Mouse (Mus musculus) stomach, embryonic 16.5 days (tissue): Measurements from ENCODE around the gene Cbx8. TPM values are rescaled to one million over a fixed set of nuclear protein-coding genes. Genes with fewer than 3 reads are reported as not detected.

Source experiments
- ATAC-seq: fragments of 200-750 bp; cut with Nextera tagmentation; 2 replicates; pipeline ENCODE4 v1.8.0; 2017; ENCODE audit warnings: moderate number of reproducible peaks, moderate TSS enrichment; ENCODE audit not compliant: insufficient read depth, low FRiP score
- H3K27ac ChIP-seq: fragments of 300-500 bp; sonication (generic); 2 replicates; pipeline ENCODE4 v1.5.1; 2014; ENCODE audit warnings: low read length
- H3K27me3 ChIP-seq: fragments of 300-500 bp; sonication (generic); 2 replicates; pipeline ENCODE4 v1.6.1; 2014; ENCODE audit warnings: low read length, control low read depth, mixed read lengths; ENCODE audit not compliant: control insufficient read depth, insufficient read depth
- H3K36me3 ChIP-seq: fragments of 300-500 bp; sonication (generic); 2 replicates; pipeline ENCODE4 v1.6.1; 2014; ENCODE audit warnings: low read length; ENCODE audit not compliant: control insufficient read depth, insufficient read depth
- H3K4me1 ChIP-seq: fragments of 300-500 bp; sonication (generic); 2 replicates; pipeline ENCODE4 v1.6.1; 2014; ENCODE audit warnings: low read length, control low read depth, mixed read lengths; ENCODE audit not compliant: control insufficient read depth, insufficient read depth
- H3K4me2 ChIP-seq: fragments of 300-500 bp; sonication (generic); 2 replicates; pipeline ENCODE4 v1.6.1; 2014; ENCODE audit warnings: low read depth, low read length, mixed read lengths
- H3K4me3 ChIP-seq: fragments of 300-500 bp; sonication (generic); replicated peaks from 2 replicates; pipeline ENCODE4 v1.5.1; 2014; ENCODE audit warnings: mild to moderate bottlenecking, low read length
- H3K9ac ChIP-seq: fragments of 300-500 bp; sonication (generic); 2 replicates; pipeline ENCODE4 v1.6.1; 2014; ENCODE audit warnings: low read length
- H3K9me3 ChIP-seq: fragments of 300-500 bp; sonication (generic); replicated peaks from 2 replicates; pipeline ENCODE4 v1.6.1; 2016; ENCODE audit warnings: low read length, control low read depth; ENCODE audit not compliant: control insufficient read depth
- WGBS: fragments of 180-500 bp; shearing (Covaris S2); extraction: QIAGEN DNeasy Blood & Tissue Kit; methylation state at CpG from one replicate; pipeline ENCODE4 v1.1.7; 2014; 5-methylcytosine and 5-hydroxymethylcytosine counted together
- polyA plus RNA-seq: library from polyadenylated mRNA; unstranded; fragments of >200 nt; fragmentation: Nextera tagmentation; extraction: Ambion mirVana; gene quantifications from 2 replicates; pipeline ENCODE4 v1.2.1, GENCODE M21; 2015

The Cbx8 gene
- polyA plus RNA-seq, 1 experiment from 2014 or later: 6.4 TPM

DNA sequence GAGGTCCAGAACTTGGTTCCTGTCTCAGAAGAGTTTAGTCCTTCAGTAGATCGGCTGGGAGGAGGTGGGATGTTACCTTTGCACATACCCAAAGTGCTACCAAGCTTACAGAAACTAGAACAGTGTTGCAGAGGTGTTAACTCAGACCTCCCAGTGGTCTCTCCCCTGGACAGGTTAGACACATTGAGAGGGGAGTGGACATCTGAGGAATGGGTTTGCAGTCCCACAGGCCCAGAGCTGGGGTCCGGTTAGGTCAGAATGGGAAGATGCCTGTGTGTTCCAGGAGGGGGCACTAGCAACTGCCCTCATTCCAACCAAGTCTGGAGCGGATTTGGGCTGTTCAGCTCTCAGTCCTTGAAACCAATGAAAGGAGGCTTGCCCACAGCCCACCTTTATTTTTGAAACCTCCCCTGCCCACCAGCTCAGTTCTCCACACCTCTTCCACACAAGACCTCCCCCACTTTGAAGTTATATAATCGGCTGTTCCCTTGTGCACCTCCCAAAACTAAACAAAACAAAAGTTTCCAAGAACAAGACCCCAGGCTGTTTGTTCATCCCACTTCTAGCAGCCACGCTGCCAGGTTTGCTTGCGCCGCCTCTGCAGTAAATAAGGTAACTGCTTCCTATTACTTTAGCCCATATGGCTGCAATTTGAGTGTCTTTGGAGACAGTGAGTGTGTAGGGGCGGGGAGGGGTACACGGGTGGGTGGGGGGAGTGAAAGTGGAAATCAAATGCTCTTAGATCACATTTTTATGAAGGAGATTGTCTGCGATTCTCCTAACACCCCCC, 3.2 kb upstream of the Cbx8 start:
- Histone ChIP-seq H3K27me3 (peaks cover 75% of the 10 kb centered on the region), H3K4me1 (peaks cover 50% of the 10 kb centered on the region), H3K9me3 (no peaks in the 10 kb centered on the region), H3K9ac (no peak overlapping the region), H3K36me3 (no peaks in the 10 kb centered on the region), H3K4me3 (no peak overlapping the region), H3K27ac (no peak overlapping the region), H3K4me2 (no peak overlapping the region)
- 7% methylated on average over 10 of the region's 10 CpGs for WGBS
- ATAC-seq: no peak

DNA sequence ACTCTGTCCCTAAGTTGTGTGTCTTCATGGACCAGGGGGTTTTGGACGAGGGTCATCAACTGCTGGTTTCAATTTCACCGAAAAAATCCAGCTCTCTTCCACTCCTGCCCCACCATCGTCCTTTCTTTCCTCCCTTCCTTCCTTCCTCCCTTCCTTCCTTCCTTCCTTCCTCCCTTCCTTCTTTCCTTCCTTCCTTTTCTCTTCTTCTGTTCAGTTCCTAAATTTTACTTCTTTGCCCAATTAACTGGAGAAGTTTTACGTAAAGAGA, 2.4 kb upstream of the Cbx8 start:
- 8% methylated on average over 4 of the region's 4 CpGs for WGBS
- H3K9me3 ChIP-seq: no peaks in the 10 kb centered on the region
- H3K4me2 ChIP-seq: no peak overlapping the region
- no peak overlapping the region for H3K9ac ChIP-seq
- peaks cover 75% of the 10 kb centered on the region for H3K27me3 ChIP-seq
- H3K4me3 ChIP-seq: no peak overlapping the region
- H3K27ac ChIP-seq: no peak overlapping the region
- no peaks in the 10 kb centered on the region for H3K36me3 ChIP-seq
- peaks cover 50% of the 10 kb centered on the region for H3K4me1 ChIP-seq
- no peak for ATAC-seq

DNA sequence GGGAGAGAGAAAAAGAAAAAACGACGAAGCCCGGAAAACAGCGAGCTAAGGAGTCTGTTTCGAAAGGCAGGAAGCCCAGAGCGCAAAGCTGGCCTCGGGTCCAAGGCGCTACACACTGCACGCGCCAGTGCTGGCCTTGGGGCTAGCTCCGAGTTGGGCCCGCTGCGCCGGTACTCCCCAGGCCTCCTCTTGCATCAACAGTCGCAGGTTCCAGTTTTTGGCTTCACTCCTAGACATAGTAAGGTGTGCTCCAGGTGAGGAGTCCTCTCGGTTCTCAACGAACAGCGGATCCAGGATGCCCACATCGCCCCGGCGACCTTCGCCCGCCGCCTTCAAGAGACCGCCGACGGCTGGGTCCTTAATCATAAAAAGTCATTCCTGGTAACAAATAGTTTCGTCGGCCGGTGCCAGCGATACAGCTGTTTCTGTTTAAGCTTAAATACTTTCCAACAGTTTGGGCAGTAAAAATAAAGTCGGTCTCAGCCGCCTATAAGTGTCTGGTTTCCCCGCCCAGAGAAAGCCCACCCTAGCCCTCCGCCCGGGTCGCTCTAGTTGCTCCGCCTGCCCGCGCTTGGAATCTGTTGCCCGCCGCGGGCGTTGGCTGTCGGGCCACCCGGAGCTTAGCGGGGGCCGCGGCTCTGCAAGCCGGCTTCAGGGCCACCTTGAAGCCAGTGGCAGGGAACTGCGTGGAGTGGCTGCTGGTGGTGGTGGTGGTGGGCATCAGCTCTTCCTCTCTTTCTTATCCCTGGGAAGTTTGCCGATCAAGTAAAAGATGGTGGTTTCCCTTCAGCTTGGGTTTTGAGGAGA, 1.9 kb upstream of the Cbx8 start:
- H3K4me1 ChIP-seq: peaks cover 55% of the 10 kb centered on the region
- no peak overlapping the region; the same call in 1 of the 2 replicates for H3K4me3 ChIP-seq
- H3K36me3 ChIP-seq: no peaks in the 10 kb centered on the region
- peak overlapping the region; percentile 19; the same call in 1 of the 2 replicates for H3K4me2 ChIP-seq
- WGBS: 1% methylated on average over 52 of the region's 52 CpGs
- H3K9ac ChIP-seq: 0 out of 2 replicates have a peak overlapping the region, but pooled peaks have one; percentile 5
- no peak overlapping the region for H3K27ac ChIP-seq
- no peaks in the 10 kb centered on the region for H3K9me3 ChIP-seq
- ATAC-seq: no peak
- H3K27me3 ChIP-seq: peaks cover 75% of the 10 kb centered on the region

GRCm38 (mm10) chr11:119041750-119042465, 1.1 kb upstream of the Cbx8 start:
- H3K9ac ChIP-seq: peak overlapping the region; percentile 74
- no peaks in the 10 kb centered on the region for H3K9me3 ChIP-seq
- peaks cover 74% of the 10 kb centered on the region for H3K27me3 ChIP-seq
- H3K27ac ChIP-seq: no peak overlapping the region
- peak overlapping the region; percentile 96 for H3K4me2 ChIP-seq
- no peak for ATAC-seq
- H3K4me3 ChIP-seq: peak overlapping the region; percentile 66
- no peaks in the 10 kb centered on the region for H3K36me3 ChIP-seq
- WGBS: under 1% methylated on average over 31 of the region's 31 CpGs
- H3K4me1 ChIP-seq: peaks cover 56% of the 10 kb centered on the region

- H3K27me3 ChIP-seq: peaks cover 72% of the 10 kb centered on the region
- no peaks in the 10 kb centered on the region for H3K9me3 ChIP-seq
- peak; percentile 42 for ATAC-seq
- peak overlapping the region; percentile 74 for H3K9ac ChIP-seq
- peak overlapping the region; percentile 96 for H3K4me2 ChIP-seq
- H3K4me1 ChIP-seq: peaks cover 50% of the 10 kb centered on the region
- whole genome bisulfite sequencing: under 1% methylated on average over 31 of the region's 31 CpGs
- peak overlapping the region; percentile 66 for H3K4me3 ChIP-seq
- H3K36me3 ChIP-seq: no peaks in the 10 kb centered on the region
- no peak overlapping the region for H3K27ac ChIP-seq
Observed at GRCm38 (mm10) chr11:119041325-119041716, 552 bp upstream of the Cbx8 start.

DNA sequence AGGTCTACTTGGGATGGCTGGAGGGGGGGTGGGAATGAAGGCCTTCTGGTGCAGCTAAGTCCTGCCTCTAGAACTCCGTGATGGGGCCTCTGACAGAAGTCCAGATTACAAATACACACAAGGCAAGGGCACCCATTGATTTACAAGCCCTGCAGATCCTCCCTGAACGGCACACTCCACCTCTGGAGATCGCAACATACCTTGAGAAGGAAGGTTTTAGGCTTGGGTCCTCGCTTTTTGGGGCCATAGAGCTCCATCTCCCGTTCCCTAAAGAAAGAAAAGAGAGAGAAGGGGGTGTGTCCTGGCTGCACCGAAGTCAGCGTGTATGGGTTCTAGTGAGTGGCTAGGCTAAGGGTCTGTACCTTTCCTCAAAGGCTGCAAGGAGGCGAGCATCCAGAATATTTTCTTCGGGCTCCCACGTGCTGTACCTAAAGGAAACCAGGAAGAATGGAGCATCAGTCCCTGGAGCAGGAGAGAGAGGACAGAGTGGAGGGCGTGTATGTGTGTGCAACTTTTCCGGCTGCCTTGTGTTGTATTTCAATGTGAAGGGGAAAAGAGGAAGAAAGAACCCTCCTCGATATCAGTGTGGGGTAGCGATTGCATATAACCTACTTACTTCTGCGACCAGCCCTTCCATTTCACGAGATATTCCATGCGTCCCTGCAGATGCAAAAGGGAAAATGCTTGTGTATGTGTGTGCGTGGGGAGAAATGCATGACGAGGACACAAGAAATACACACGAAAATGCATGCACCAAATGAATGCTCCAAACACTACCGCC, 847 bp downstream of the Cbx8 start:
- Histone ChIP-seq H3K9me3 (no peaks in the 10 kb centered on the region), H3K4me3 (peak overlapping the region; percentile 72), H3K4me1 (peaks cover 45% of the 10 kb centered on the region), H3K36me3 (no peaks in the 10 kb centered on the region), H3K27ac (peak overlapping the region; percentile 70; the same call in 1 of the 2 replicates), H3K27me3 (peaks cover 72% of the 10 kb centered on the region), H3K4me2 (peak overlapping the region; percentile 89), H3K9ac (peak overlapping the region; percentile 84)
- 18% methylated on average over 21 of the region's 21 CpGs for WGBS
- ATAC-seq: no peak

DNA sequence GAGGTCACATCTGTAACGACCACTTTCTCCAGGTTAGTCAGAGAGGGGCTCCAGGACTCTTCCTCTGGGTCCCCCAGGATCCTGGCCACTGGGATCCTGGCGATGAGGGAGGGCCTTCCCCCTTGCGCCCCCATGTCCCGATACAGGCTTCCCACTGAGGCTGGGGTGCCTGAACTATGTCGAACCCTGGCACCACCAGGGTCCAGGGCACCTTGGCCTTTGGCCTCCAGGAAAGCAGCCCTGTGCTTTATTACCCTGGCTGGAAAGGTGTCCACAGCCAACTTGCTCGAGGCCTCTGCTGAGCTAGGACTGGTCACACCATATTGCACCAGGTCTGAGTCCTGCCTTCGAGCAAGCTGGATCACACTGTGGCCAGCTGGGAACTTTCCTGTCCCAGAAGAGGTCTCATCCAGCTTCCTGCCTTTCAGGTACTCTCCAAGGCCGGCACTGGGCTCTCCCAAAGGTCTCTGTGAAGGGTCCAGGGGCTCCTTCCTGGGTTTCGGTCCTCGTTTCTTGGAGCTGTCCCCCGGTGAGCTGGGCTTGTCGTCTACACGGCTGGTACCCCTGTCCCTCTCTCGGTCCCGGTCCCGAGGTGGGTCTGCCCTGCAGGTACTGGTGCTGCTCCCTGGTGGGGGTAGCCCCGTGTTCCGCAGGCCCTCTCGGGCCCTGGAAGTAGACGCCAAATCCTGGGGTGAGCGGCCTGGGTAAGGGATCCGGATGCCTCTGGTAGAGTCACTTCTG, 1.9 kb downstream of the Cbx8 start:
- no peak overlapping the region for H3K27ac ChIP-seq
- H3K4me1 ChIP-seq: peaks cover 39% of the 10 kb centered on the region
- no peak overlapping the region for H3K4me3 ChIP-seq
- no peak overlapping the region for H3K9ac ChIP-seq
- no peaks in the 10 kb centered on the region for H3K9me3 ChIP-seq
- ATAC-seq: no peak
- 69% methylated on average over 22 of the region's 22 CpGs for WGBS
- no peak overlapping the region for H3K4me2 ChIP-seq
- H3K36me3 ChIP-seq: no peaks in the 10 kb centered on the region
- H3K27me3 ChIP-seq: peaks cover 72% of the 10 kb centered on the region

GRCm38 (mm10) chr11:119037780-119038401, 2.9 kb downstream of the Cbx8 start:
- WGBS: 33% methylated on average over 18 of the region's 18 CpGs
- H3K4me3 ChIP-seq: peak overlapping the region; percentile 50
- peaks cover 64% of the 10 kb centered on the region for H3K27me3 ChIP-seq
- H3K4me2 ChIP-seq: peak overlapping the region; percentile 61
- no peaks in the 10 kb centered on the region for H3K9me3 ChIP-seq
- no peak for ATAC-seq
- H3K27ac ChIP-seq: no peak overlapping the region
- H3K9ac ChIP-seq: peak overlapping the region; percentile 65; the same call in 1 of the 2 replicates
- no peaks in the 10 kb centered on the region for H3K36me3 ChIP-seq
- H3K4me1 ChIP-seq: peaks cover 37% of the 10 kb centered on the region
